Mouse (Mus musculus) 3134 (cell line): ENCODE data around the gene Atf6.
A peak's percentile ranks its signal among the peaks of the same experiment; 100 is the strongest.

ENCODE experiments used
- DNase-seq: peaks from one replicate; pipeline ENCODE4 v3.0.0-alpha.2; 2011; ENCODE audit warnings: low spot score; ENCODE audit not compliant: insufficient read length; ENCODE audit errors: extremely low read depth

Gene Atf6

DNA sequence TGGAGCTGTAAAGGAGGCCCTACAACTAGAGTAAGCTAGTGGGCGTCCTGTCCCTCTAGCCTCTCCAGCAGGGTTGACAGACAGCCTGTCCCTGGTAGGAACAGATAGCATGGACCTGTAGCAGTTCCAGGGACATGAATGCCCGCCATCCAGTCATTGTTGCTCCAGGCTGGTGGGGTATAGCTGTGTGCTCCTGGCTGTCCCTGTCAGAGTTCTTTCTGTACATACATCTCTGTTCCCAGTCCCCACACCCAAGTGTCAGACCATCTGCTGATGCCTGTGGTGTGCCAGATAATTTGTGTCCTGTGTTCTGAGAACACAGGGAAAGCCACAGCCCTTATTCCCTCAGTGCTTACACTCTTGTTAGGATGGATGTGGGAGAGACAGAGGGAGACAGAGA, 187.9 kb downstream of the Atf6 start:
- no peak for DNase-seq

DNA sequence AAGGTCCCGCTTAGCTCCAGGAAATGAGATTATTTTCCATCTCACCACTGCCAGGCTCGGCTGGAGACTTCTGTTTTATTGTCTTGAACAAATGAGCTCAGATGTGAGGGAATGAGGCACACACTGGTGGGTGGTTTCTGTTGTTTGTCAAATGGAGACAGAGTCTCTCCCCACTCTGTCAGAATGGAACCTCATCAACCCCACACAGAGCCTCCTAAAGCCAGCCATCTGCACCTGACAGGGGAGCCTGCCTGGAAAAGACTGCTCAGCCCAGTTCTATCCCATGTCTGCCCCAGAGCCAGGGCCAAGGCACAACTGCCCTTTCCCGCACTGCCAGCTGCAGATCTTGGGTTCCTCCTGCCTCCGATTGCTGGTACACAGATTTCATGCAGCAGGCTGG, 188.7 kb downstream of the Atf6 start:
- no peak for DNase-seq

DNA sequence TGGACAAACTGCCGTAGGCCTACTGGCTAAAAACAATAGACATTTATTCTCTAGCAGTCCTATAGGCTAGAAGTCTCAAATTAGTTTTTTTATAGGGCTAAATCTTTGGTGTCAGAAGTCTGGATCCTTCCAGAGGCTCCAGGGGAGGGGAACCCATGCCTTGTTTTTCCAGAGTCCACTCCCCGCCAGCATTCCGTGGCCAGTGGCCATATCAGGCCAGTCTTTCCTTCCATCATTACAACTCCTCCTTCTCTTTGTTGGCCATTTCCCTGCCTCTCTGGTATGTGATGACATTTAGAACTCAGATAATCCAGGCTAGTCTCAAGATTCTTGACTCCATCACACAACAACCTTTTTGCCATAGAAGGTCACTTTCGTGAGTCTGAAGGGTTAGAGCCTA, 189.9 kb downstream of the Atf6 start:
- no peak for DNase-seq

DNA sequence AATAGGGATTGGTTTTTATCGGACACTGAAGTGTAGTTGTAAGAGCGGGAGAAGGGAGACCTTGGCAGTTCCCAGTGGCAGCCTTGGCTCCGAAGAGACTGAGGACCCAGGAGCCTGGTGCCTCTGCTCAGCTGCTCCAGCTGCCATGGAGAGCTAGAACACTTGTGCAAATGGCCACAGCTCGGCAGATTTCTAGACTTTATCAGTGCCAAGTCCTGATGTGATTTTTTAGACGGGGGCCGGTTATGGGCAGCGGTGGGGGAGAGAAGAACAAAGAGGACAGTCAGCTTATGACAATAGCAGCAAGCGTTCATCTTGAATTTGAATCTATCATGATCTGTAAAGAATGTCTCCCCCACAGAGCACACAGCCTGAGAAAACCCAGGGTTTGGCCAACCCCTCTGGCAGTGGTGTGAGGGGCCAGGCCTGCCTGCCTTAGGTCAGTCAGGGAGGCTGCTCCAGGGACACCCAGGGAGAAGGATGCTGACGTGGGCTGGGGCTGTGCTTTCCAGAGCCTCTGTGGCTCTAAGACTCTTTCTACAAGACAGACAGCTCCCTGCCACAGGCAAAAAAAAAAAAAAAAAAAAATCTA, 193.3 kb downstream of the Atf6 start:
- no peak for DNase-seq

DNA sequence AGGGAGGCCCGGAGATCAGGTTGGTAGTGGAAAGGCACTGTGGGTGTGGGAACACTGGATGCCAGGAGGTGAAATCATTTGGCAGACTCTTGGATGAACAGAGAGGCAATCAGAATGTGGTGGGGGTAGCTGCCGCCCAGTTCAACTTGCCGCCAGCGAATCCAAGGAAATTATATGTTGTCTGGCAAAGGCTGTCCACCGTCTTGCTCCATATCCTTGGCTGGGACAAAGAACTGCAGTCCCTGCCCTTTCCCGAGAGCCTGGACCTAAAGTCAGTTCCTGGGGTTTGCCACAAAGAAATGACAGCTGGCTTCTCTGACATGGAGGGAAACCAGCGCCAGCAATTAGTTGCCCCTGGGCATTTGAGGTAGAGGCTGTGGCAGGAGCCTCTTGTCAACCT, 202.4 kb downstream of the Atf6 start:
- peak; percentile 83 for DNase-seq

DNA sequence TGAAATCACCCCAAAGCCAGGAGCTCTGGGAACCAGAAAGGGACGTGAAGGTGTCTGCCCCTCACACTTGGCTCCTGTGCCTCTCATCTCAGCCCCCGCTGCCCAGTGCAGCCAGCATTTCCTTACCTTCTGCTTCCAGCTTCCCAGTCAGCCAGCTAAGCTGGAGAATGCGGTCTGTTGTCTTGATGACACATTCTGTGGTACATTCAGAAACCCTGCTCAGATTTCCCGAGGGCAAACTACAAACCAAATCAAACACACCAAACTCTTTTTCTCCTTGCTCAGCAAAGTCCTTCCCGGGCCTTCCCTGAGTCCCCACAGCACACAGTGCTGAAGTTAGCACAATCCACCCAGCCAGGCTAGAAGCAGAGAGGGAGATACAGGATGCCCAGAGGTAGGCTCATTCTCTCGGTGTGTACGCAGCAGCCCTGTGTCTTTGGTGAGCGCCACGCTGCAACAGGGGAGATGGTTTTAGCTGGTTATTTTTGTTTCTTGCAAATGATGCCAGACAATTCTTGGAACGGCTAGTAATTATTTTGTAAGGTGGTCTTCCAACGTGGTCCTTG, 202.9 kb downstream of the Atf6 start:
- peak; percentile 76 for DNase-seq

DNA sequence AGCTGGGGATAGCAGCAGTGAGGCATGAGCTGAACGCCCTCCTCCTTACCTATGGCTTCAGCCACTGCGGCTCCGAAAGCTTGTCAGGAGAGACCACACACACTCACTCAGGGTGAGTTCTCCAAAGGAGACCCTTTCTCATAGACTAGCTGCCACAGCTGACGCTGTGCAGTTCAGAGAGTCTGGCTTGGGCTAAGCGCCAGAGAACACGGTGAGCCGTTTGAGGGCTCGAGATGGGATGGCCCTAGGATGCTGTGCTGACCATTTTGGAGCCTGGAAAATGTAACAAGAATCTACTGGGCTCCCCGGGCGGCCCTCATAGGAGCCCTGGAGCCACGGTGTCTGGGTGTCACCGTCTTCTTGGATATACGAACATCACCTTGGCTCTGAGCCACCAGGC, 208.3 kb downstream of the Atf6 start:
- no peak for DNase-seq

DNA sequence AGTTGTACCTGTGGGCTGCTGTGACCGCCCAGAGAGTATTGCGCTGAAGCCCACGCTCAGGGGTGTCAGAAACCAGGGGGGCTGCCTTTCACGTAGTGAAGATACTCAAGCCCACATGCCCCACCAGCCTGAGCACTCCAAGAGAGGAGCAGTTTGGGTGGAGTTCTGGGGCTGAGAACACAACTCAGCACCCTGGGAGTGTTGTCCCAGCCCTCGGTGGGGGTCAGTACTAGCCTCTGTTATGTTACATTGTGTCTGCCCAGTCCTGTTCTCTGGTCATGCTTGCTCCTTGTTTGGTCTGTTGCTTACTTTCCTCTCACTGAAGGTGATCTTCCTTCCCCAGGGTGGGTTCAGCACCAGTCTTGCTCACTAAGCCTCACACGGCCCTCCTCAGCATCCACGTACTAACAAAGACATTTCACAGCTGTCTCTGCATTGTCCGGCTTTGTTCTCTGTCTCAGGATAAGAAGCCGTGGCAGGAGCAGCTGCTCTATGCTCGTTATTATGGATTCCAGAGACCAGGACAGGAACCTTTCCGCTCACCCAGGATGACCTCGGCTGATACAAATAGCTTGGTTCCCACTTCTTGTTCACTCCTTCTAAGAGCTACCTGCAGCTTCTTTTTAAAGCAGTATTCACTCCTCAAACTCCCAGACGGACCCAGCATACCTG, 209.8 kb downstream of the Atf6 start:
- DNase-seq, result no peak

DNA sequence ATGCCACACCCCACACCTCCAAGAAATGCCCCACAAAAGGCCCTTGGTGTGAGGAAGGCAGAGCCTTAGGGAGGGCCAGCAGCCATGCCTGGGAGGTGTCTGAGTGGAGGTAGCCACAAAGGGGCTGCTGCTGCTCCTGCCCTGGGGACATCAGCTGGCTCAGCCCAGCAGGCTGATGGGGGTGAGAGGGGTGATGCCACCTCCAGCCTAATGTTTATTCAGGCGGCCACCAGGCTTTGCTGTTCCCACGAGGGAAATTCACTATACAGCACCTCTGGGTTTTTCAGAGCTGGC, 210.4 kb downstream of the Atf6 start:
- no peak for DNase-seq

DNA sequence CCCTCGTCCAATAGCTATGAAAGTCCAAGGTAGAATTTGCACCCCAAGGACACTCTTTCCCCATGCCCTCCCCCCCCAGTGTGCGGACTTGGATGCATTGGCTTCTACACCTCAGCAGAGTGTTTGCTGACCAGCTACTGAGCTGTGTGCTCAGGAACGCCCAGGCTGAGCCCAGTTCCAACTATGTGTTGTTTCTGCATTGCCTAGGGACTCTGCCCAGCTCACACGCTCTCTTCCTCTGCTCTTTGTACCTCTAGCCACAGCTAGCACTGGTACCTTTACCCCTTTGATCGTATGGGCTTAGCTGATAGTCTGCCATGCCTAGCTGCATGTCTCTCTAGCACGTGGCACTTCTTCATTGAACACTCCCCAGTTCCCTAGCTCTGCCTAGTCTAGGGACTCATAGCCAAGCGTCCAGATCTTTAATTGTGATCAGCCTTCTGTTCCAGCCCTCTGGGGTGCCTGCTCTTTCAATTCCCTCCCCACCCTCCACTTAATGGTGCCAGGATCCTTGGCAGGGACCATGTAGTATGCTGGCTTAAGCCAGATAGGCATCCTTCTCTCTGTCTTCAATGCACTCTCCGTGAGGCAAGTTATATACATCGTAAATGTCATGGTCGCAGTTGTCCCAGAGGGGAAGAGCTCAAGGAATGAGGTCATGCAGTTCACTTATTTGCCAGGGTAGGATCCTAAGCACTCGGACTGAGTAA, 210.9 kb downstream of the Atf6 start:
- DNase-seq, result no peak

DNA sequence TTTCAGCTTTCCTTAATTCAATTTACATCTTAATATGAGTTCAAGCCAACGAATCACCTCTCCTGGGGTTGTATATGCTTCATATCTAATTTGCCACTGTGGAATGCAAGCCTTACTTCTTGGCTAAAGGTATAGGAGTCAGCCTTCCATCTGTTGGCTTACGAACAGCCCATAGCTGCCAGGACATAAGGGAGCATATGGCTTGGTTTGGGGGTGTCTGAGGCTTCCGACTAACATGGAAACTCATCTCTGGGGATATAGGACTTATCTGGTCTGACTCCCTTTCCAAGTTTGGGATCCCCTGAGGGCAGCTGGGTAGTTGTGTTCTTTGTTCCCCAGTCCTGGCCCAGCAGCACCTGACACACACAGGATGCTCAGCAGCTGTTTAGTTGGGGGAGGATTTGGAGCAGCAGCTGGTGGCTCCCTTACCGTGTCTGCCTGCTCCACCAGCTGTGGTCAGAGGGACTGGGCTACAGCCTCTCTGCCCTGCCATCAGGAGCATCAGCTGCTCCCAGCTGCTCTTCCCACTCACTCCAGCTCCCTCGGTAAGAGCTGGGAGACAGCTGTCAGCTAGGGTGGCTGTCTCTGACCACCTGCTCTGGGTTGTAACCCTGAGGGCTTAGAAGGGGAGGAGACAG, 212.2 kb downstream of the Atf6 start:
- no peak for DNase-seq
